Mouse (Mus musculus): ENCODE measurements around the gene Cenpo. TPM values are rescaled to one million over a fixed set of nuclear protein-coding genes. Genes with fewer than 3 reads are reported as not detected.

Gene Cenpo
- polyA plus RNA-seq, 1 experiment = 7.0 TPM

DNA sequence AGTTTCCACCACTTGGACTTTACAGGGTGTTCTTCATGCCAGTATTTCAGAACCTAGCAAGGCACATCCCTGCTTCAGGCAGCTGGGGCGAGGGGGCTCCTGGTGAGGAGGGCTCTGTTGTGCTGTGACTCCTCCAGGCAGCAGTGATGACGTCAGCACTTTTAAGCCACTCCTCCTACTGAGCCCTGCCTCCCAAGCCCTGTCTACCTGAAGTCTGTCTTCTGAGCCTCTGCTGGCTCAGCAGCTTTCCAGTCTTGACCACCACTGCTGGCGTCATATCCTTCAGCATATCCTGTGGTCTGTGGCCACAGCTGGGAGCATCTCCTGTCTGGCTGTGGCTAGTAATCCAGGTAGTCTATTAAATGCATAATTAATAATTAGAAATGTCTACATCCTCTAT is 53.6 kb downstream of the Cenpo start:
- TF ChIP-seq CTCF (IDR thresholded peaks at IDR 0.05; ENCODE audit: extremely low read depth, insufficient read length, insufficient replicate concordance, low read depth, low read length) (no peak), POLR2A (IDR thresholded peaks at IDR 0.05; ENCODE audit: low read depth, low read length) (no peak)
- H3K27ac ChIP-seq (ENCODE audit: insufficient read depth, low read depth, low read length) = no peak overlapping the region
- 69% methylated on average over 3 of the region's 3 CpGs for WGBS

DNA sequence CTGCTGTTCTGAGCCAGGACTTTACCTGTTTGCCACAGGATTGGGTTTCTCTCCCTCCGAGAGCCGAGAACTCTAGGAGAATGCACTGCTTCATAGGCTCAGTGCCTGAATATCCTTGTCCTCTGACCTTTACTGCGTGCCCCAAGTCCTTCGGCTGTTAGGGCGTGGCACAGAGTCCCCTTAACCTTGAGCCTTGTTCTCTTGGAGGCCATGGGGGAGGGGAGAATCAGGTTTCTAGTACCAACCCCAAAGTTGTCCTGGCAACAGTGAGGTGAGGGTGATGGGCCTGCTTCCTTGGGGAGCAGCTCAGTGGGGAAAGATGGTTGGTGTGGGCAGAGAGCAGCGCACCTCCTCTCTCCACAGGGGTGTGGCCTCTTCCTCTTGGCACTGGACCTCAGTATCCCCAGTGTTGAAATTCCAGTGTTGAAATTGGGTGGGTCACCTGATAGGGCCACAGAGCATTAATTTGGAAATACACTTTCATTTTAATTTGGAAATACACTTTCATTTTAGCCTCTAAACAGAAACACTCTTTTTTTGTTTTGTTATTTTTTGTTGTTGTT is 54.3 kb downstream of the Cenpo start:
- Histone ChIP-seq H3K36me3 (ENCODE audit: control insufficient read depth, insufficient read depth, low read length) (no peaks in the 10 kb centered on the region), H3K27ac (ENCODE audit: insufficient read depth, low read depth, low read length) (no peak overlapping the region), H3K27me3 (ENCODE audit: control insufficient read depth, insufficient read depth, low read length) (no peaks in the 10 kb centered on the region), H3K4me3 (ENCODE audit: low read depth, low read length) (no peak overlapping the region), H3K4me1 (ENCODE audit: control insufficient read depth, insufficient read depth, insufficient read length, low read length) (peaks cover 6% of the 10 kb centered on the region; the same call in 1 of the 2 replicates)
- TF ChIP-seq POLR2A (IDR thresholded peaks at IDR 0.05; ENCODE audit: low read depth, low read length) = no peak
- 65% methylated on average over 6 of the region's 6 CpGs for WGBS

More for the DNA sequence above, 53.6 kb downstream of the Cenpo start:
- Histone ChIP-seq H3K27me3 (ENCODE audit: control insufficient read depth, insufficient read depth, low read length) (no peaks in the 10 kb centered on the region), H3K4me1 (ENCODE audit: control insufficient read depth, insufficient read depth, insufficient read length, low read length) (peaks cover 6% of the 10 kb centered on the region; the same call in 1 of the 2 replicates), H3K4me3 (ENCODE audit: low read depth, low read length) (no peak overlapping the region), H3K36me3 (ENCODE audit: control insufficient read depth, insufficient read depth, low read length) (no peaks in the 10 kb centered on the region)

DNA sequence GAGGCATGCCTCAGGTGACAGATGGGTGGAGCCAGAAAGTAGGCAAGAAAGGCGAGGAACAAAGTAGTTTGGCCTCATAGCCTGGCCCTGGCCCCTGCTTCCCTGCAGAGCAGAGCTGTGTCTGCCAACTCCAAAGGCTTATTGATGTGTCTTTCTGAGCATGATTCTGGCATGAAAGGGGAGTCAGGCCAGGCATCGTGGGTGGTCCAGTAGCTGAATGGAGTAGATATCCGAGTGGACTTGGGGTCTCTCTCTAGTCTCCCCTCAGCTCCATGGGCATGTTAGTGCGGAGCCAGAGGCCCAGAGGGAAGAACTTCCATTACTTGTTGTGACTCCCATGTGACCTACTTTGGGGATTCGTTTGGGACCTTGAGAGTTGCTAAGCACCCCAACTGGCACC is 55.3 kb downstream of the Cenpo start:
- WGBS = 76% methylated on average over 5 of the region's 5 CpGs
- peaks cover 6% of the 10 kb centered on the region; the same call in 1 of the 2 replicates for H3K4me1 ChIP-seq (ENCODE audit: control insufficient read depth, insufficient read depth, insufficient read length, low read length)
- no peak overlapping the region for H3K27ac ChIP-seq (ENCODE audit: insufficient read depth, low read depth, low read length)
- no peaks in the 10 kb centered on the region for H3K27me3 ChIP-seq (ENCODE audit: control insufficient read depth, insufficient read depth, low read length)
- TF ChIP-seq POLR2A (IDR thresholded peaks at IDR 0.05; ENCODE audit: low read depth, low read length) (no peak), CTCF (IDR thresholded peaks at IDR 0.05; ENCODE audit: extremely low read depth, insufficient read length, insufficient replicate concordance, low read depth, low read length) (no peak)
- H3K4me3 ChIP-seq (ENCODE audit: low read depth, low read length) = no peak overlapping the region
- H3K36me3 ChIP-seq (ENCODE audit: control insufficient read depth, insufficient read depth, low read length) = no peaks in the 10 kb centered on the region

DNA sequence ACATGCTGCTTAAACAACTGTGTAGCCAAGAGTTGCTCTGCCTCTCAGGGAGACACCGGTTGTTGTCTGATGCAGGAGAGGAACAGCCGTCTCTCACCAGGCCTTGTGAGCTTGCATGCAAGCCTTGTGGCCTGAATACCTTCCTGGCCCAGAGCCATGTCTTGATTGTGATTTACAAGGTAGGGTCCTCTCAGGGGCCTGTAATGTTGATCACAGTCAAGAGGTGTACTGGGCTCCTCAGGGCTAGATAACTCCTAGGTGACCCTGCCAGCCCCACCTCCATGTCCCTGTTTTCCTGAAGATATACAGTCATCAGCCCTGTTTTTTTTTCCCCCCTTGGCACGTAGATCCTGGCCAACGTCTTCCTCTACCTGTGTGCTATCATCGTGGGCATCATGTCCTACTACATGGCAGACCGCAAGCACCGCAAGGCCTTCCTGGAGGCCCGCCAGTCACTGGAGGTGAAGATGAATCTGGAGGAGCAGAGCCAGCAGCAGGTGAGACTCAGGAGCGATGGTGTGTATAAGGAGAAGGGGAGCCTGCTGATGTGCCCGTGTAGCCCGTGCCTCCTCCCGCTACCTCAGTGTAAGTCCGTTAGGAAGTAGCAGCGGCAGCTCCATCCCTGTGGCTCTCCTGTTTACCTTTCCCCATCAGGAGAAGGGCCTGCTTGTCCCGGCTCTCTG is 60.8 kb downstream of the Cenpo start:
- WGBS = 79% methylated on average over 15 of the region's 15 CpGs
- H3K4me1 ChIP-seq (ENCODE audit: control insufficient read depth, insufficient read depth, insufficient read length, low read length) = no peaks in the 10 kb centered on the region
- H3K27me3 ChIP-seq (ENCODE audit: control insufficient read depth, insufficient read depth, low read length) = no peaks in the 10 kb centered on the region
- no peaks in the 10 kb centered on the region for H3K36me3 ChIP-seq (ENCODE audit: control insufficient read depth, insufficient read depth, low read length)
- TF ChIP-seq POLR2A (IDR thresholded peaks at IDR 0.05; ENCODE audit: low read depth, low read length) (no peak), CTCF (IDR thresholded peaks at IDR 0.05; ENCODE audit: extremely low read depth, insufficient read length, insufficient replicate concordance, low read depth, low read length) (no peak)
- H3K4me3 ChIP-seq (ENCODE audit: low read depth, low read length) = no peak overlapping the region
- H3K27ac ChIP-seq (ENCODE audit: insufficient read depth, low read depth, low read length) = no peak overlapping the region

DNA sequence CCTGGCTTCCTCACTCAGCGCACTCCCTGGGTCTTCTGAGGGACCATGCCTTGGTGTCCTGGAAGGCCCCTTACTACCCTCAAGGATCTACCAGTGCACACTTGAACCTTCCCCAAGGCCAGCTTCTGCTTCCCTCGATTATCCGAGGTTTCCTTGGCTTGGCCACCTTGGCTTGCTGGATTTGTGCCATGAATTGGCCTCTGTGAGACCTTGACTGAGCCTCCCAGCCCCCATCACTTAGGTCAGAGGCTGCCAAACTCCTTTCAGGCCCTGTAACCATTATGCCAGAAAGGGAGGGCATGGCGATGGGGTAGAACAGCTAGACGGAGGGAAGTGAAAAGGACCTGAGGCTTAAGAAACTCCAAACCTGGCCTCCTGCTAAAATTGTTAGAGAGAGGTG is 64.5 kb downstream of the Cenpo start:
- Histone ChIP-seq H3K27me3 (ENCODE audit: control insufficient read depth, insufficient read depth, low read length) (no peaks in the 10 kb centered on the region), H3K36me3 (ENCODE audit: control insufficient read depth, insufficient read depth, low read length) (no peaks in the 10 kb centered on the region), H3K27ac (ENCODE audit: insufficient read depth, low read depth, low read length) (no peak overlapping the region), H3K4me1 (ENCODE audit: control insufficient read depth, insufficient read depth, insufficient read length, low read length) (no peaks in the 10 kb centered on the region), H3K4me3 (ENCODE audit: low read depth, low read length) (no peak overlapping the region)
- no peak for TF ChIP-seq CTCF (IDR thresholded peaks at IDR 0.05; ENCODE audit: extremely low read depth, insufficient read length, insufficient replicate concordance, low read depth, low read length)
- TF ChIP-seq POLR2A (IDR thresholded peaks at IDR 0.05; ENCODE audit: low read depth, low read length) = no peak
- 77% methylated on average over 5 of the region's 5 CpGs for WGBS

DNA sequence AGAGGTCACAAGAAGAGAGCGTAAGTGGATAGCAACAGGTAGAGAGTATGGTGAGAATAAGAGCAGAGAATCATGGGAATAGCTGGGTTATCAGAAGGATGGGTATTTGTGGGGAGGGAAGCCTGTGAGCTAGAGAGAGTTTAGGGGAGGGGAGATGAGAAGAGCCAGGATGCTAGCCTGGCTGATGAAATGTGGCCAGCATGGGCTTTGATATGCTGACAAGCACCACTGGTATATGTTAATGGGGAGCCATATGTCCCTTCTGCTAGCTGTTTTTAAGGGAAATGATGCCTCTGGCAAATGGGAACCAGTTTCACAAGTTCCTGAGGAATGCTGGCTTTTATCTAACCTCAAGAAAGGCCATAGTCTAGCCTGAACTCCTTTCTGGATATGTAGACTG is 65.0 kb downstream of the Cenpo start:
- Histone ChIP-seq H3K4me3 (ENCODE audit: low read depth, low read length) (no peak overlapping the region), H3K27ac (ENCODE audit: insufficient read depth, low read depth, low read length) (no peak overlapping the region), H3K4me1 (ENCODE audit: control insufficient read depth, insufficient read depth, insufficient read length, low read length) (no peaks in the 10 kb centered on the region), H3K36me3 (ENCODE audit: control insufficient read depth, insufficient read depth, low read length) (no peaks in the 10 kb centered on the region), H3K27me3 (ENCODE audit: control insufficient read depth, insufficient read depth, low read length) (no peaks in the 10 kb centered on the region)
- TF ChIP-seq POLR2A (IDR thresholded peaks at IDR 0.05; ENCODE audit: low read depth, low read length) (no peak), CTCF (IDR thresholded peaks at IDR 0.05; ENCODE audit: extremely low read depth, insufficient read length, insufficient replicate concordance, low read depth, low read length) (no peak)
- WGBS = 93% methylated on average over 1 of the region's 1 CpGs

DNA sequence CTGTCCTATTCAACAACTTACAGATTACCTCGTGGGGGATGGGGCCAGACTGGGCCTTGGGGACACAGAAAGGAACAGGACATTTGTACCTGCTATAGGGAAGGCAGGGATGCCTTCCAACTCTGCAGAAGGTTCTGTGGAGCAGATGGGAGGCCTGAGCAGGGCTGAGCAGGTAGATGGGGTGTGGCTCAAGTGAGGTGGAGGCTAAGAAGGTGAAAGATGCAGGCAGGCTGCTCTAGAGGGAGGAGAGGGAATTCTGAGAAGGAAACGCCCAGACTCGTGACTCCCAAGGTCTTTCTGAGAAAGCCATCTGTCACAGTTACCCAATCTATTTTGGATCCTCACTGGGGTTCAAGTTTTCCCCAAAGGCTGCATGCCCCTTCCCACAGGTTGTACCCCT is 67.1 kb downstream of the Cenpo start:
- 45% methylated on average over 3 of the region's 3 CpGs for WGBS
- Histone ChIP-seq H3K27me3 (ENCODE audit: control insufficient read depth, insufficient read depth, low read length) (no peaks in the 10 kb centered on the region), H3K27ac (ENCODE audit: insufficient read depth, low read depth, low read length) (no peak overlapping the region), H3K4me3 (ENCODE audit: low read depth, low read length) (no peak overlapping the region), H3K36me3 (ENCODE audit: control insufficient read depth, insufficient read depth, low read length) (no peaks in the 10 kb centered on the region), H3K4me1 (ENCODE audit: control insufficient read depth, insufficient read depth, insufficient read length, low read length) (no peaks in the 10 kb centered on the region)
- no peak for TF ChIP-seq CTCF (IDR thresholded peaks at IDR 0.05; ENCODE audit: extremely low read depth, insufficient read length, insufficient replicate concordance, low read depth, low read length)
- TF ChIP-seq POLR2A (IDR thresholded peaks at IDR 0.05; ENCODE audit: low read depth, low read length) = no peak

Measured in small intestine, adult 2 months (tissue).